Mouse (Mus musculus) midbrain, embryonic 11.5 days (tissue): ENCODE measurements around the gene Ddx46. TPM values are rescaled to one million over a fixed set of nuclear protein-coding genes. Genes with fewer than 3 reads are reported as not detected.
A peak's percentile ranks its signal among the peaks of the same experiment; 100 is the strongest.

Source experiments
- ATAC-seq: fragments of 200-750 bp; cut with Nextera tagmentation; 2 replicates; pipeline ENCODE4 v1.8.0; 2017; ENCODE audit warnings: moderate TSS enrichment, moderate library complexity; ENCODE audit not compliant: low FRiP score
- DNase-seq: peaks from one replicate; pipeline ENCODE4 v3.0.0; 2015; ENCODE audit warnings: low spot score; ENCODE audit errors: missing footprints
- H3K27ac ChIP-seq: fragments of 300-500 bp; sonication (generic); 2 replicates; pipeline ENCODE4 v1.5.1; 2014; ENCODE audit warnings: low read depth, low read length
- H3K27me3 ChIP-seq: fragments of 300-500 bp; sonication (generic); 2 replicates; pipeline ENCODE4 v1.6.1; 2014; ENCODE audit warnings: mild to moderate bottlenecking, low read length, moderate library complexity, mixed read lengths; ENCODE audit not compliant: control insufficient read depth, insufficient read depth
- H3K36me3 ChIP-seq: fragments of 300-500 bp; sonication (generic); 2 replicates; pipeline ENCODE4 v1.6.1; 2014; ENCODE audit warnings: mild to moderate bottlenecking, low read length, moderate library complexity, mixed read lengths; ENCODE audit not compliant: control insufficient read depth, insufficient read depth
- H3K4me1 ChIP-seq: fragments of 300-500 bp; sonication (generic); 2 replicates; pipeline ENCODE4 v1.6.1; 2014; ENCODE audit warnings: low read length; ENCODE audit not compliant: control insufficient read depth, insufficient read depth
- H3K4me2 ChIP-seq: fragments of 300-500 bp; sonication (generic); 2 replicates; pipeline ENCODE4 v1.6.1; 2014; ENCODE audit warnings: mild to moderate bottlenecking, moderate library complexity
- H3K4me3 ChIP-seq: fragments of 300-500 bp; sonication (generic); 2 replicates; pipeline ENCODE4 v1.5.1; 2014; ENCODE audit warnings: low read depth, low read length
- H3K9ac ChIP-seq: fragments of 300-500 bp; sonication (generic); 2 replicates; pipeline ENCODE4 v1.6.1; 2014; ENCODE audit warnings: low read length
- H3K9me3 ChIP-seq: fragments of 300-500 bp; sonication (generic); 2 replicates; pipeline ENCODE4 v1.6.1; 2016; ENCODE audit warnings: low read length; ENCODE audit not compliant: control insufficient read depth
- WGBS: fragments of 180-500 bp; shearing (Covaris S2); extraction: QIAGEN DNeasy Blood & Tissue Kit; methylation state at CpG from one replicate; pipeline ENCODE4 v1.1.7; 2014; 5-methylcytosine and 5-hydroxymethylcytosine counted together
- polyA plus RNA-seq: library from polyadenylated mRNA; unstranded; fragments of >200 nt; fragmentation: Nextera tagmentation; extraction: Ambion mirVana; gene quantifications from 2 replicates; pipeline ENCODE4 v1.2.1, GENCODE M21; 2014

Ddx46 gene
- 48.4 and 63.1 TPM in 2 replicates for polyA plus RNA-seq

DNA sequence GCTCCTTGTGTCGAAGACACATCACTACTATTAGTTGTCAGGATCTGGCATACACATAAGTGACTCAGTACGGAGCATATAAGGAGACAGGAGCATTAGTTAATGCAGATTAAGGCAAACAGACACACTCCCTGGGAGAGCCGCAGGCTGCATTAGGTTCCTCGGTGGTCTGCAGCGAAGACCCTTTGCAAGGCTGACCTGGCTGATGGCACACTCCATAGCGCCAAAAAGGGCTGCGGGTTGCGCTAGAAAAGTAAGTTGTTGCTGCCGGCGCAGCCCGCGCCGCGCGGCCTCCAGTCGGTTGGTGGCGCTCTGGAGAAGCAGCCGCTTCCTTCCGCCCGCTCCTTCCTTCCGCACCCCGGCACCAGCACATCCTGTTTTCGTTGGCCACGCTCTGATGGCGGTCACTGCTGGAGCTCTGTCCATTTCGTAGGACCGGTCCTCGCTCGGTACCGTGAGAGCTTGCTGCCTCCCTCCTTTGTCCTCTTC lies at the start of gene Ddx46:
Gene Ddx46, plus strand, starts transcription at position 389 of the 489 bp plus-strand sequence.
- Histone ChIP-seq H3K9me3 (no peaks in the 10 kb centered on the region), H3K27me3 (no peaks in the 10 kb centered on the region), H3K4me2 (peak within 1 kb of the TSS; percentile 77), H3K9ac (peak within 1 kb of the TSS; percentile 94), H3K27ac (no peak within 1 kb of the TSS), H3K4me3 (peak within 1 kb of the TSS; percentile 98), H3K4me1 (peaks cover 8% of the 10 kb centered on the region; the same call in 1 of the 2 replicates), H3K36me3 (0 out of 2 replicates have a peak, but pooled peaks cover 8% of the 10 kb centered on the region)
- ATAC-seq (peak; percentile 91), DNase-seq (peak; percentile 100)
- 6% methylated on average over 30 of the region's 30 CpGs for WGBS

DNA sequence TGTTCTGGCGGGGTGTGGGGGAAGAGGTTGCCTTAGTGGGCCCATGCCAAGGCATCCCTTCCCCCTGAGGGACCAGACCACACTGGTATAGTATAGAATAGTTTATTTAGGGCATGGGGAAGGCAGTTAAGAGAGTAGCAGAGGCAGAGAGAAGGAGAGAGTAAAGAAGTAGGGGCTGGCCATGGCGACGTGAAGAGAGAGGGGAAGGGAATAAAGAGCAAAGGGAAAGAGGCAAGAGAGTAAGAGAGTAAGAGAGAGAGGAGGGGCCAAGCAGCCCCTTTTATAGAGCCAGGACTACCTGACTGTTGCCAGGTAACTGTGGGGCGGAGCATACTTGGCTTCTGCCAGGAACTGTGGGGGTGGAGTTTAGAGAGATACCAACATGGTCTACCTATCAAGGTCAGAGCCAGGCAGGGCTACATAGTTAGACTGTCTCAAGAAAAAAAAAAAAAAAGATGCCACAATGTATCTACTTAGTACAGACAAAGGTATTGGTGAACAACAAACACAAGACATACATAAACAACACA lies 42.8 kb upstream of the Ddx46 start:
- no peaks in the 10 kb centered on the region for H3K9me3 ChIP-seq
- DNase-seq (no peak), ATAC-seq (0 out of 2 replicates have a peak, but pooled peaks have one; percentile 17)
- 75% methylated on average over 4 of the region's 4 CpGs for WGBS
- no peaks in the 10 kb centered on the region for H3K27me3 ChIP-seq
- peaks cover 10% of the 10 kb centered on the region for H3K4me1 ChIP-seq
- H3K4me3 ChIP-seq = no peak overlapping the region
- H3K36me3 ChIP-seq = peaks cover 13% of the 10 kb centered on the region
- no peak overlapping the region; the same call in 1 of the 2 replicates for H3K4me2 ChIP-seq
- H3K9ac ChIP-seq = no peak overlapping the region
- no peak overlapping the region for H3K27ac ChIP-seq

DNA sequence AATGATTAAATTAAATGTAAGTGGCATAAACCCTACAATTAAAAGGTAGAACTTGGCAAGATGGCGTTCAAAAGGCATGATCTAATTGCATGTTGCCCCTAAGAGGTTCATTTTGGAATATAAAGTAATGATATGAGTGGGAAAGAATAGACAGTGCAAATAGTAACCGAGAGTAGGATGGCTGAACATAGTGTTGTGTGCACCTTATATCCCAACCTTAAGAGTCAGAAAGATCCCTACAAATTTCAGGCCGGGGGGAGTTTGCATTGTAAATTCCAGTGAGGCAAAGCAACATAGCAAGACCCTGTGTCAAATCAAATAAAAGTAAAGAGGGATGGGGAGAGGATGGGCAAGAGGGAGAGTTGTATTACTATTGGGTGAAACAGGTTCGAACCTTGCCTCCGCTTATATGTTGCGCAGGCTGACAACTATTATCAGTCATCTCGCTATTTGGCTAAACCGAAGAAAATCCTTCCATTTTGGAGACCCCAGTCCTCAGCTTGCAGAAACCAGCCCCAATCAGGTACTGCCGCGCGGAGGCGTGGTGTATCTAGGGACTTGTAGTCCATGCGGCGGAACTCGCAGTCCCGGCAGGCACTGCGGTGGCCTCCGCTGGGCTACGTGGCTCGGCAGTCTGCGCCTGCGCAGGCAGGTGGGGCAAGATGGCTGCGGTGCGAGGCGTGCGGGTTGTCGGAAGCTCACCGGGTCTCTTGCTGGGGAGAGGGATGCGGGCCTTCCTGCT lies 42.1 kb upstream of the Ddx46 start:
- H3K36me3 ChIP-seq = peaks cover 17% of the 10 kb centered on the region
- ATAC-seq (peak; percentile 98), DNase-seq (peak; percentile 99)
- H3K4me1 ChIP-seq = peaks cover 10% of the 10 kb centered on the region
- peak overlapping the region; percentile 85 for H3K9ac ChIP-seq
- H3K4me2 ChIP-seq = peak overlapping the region; percentile 78
- peak overlapping the region; percentile 88 for H3K4me3 ChIP-seq
- H3K9me3 ChIP-seq = no peaks in the 10 kb centered on the region
- no peaks in the 10 kb centered on the region for H3K27me3 ChIP-seq
- 5% methylated on average over 29 of the region's 29 CpGs for WGBS
- H3K27ac ChIP-seq = peak overlapping the region; percentile 27; the same call in 1 of the 2 replicates

DNA sequence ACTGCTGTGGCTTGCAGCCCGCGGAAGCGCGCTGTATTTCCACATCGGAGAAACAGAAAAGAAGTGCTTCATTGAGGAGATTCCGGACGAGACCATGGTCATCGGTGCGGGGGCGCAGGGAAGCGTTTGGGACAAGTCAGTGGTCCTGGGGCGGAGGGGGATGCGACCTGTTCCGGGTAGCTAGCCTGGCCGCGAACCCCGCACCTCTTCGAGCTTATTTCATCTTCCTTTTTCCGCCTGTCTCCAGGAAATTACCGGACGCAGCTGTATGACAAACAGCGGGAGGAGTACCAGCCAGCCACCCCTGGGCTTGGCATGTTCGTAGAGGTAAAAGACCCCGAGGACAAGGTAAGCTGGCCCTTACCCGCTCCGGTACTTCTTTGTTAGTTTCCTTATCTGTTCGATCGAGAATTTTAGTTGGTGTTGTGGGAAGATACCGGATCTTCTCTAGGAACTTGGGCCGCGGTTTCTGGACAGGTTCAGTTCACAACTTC lies 41.5 kb upstream of the Ddx46 start:
- Histone ChIP-seq H3K4me3 (peak overlapping the region; percentile 88), H3K4me2 (peak overlapping the region; percentile 78), H3K27ac (peak overlapping the region; percentile 27; the same call in 1 of the 2 replicates), H3K36me3 (peaks cover 17% of the 10 kb centered on the region), H3K27me3 (no peaks in the 10 kb centered on the region), H3K4me1 (peaks cover 10% of the 10 kb centered on the region), H3K9me3 (no peaks in the 10 kb centered on the region), H3K9ac (peak overlapping the region; percentile 85)
- ATAC-seq = peak; percentile 70
- WGBS = under 1% methylated on average over 31 of the region's 31 CpGs
- no peak for DNase-seq

DNA sequence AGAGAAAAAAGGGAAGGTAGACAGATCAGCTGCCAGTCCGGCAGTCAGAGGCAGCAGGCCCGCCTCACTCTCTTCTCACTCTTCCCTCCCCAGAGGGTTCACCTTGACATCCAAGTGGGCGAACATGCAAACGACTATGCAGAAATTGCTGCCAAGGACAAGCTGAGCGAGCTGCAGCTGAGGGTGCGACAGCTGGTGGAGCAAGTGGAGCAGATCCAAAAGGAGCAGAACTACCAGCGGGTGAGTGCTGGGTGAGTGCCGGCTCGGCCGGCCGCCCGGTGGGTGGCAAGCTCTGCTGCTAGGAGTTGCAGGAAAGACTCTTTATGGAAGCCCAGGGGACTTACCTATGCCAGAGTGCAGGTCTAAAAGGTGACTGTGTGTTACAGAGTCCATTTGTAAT lies 39.5 kb upstream of the Ddx46 start:
- no peak for ATAC-seq
- Histone ChIP-seq H3K4me2 (no peak overlapping the region), H3K4me3 (no peak overlapping the region), H3K27ac (no peak overlapping the region), H3K27me3 (no peaks in the 10 kb centered on the region), H3K9me3 (no peaks in the 10 kb centered on the region), H3K4me1 (peaks cover 14% of the 10 kb centered on the region), H3K9ac (no peak overlapping the region), H3K36me3 (peaks cover 17% of the 10 kb centered on the region)
- WGBS = 93% methylated on average over 12 of the region's 12 CpGs
- DNase-seq = no peak

DNA sequence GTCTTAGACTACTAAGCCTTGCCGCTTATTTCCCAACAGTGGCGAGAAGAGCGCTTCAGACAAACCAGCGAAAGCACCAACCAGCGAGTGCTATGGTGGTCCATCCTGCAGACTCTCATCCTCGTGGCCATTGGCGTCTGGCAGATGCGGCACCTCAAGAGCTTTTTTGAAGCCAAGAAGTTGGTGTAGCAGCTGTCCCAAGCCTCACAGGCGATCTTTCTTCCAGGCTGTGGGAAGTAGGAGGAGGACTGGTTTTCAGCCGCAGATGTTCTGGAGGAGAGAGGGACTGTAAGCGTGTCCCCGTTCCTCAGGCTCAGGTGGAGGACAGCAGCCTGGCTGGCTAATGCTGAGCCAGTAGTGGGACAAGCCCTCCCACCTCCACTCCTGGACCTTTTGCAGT lies 38.0 kb upstream of the Ddx46 start:
- Histone ChIP-seq H3K27me3 (no peaks in the 10 kb centered on the region), H3K9me3 (no peaks in the 10 kb centered on the region), H3K4me3 (no peak overlapping the region), H3K9ac (no peak overlapping the region), H3K27ac (no peak overlapping the region), H3K4me2 (no peak overlapping the region), H3K4me1 (peaks cover 14% of the 10 kb centered on the region), H3K36me3 (peaks cover 17% of the 10 kb centered on the region)
- DNase-seq (no peak), ATAC-seq (no peak)
- WGBS = 94% methylated on average over 12 of the region's 12 CpGs

DNA sequence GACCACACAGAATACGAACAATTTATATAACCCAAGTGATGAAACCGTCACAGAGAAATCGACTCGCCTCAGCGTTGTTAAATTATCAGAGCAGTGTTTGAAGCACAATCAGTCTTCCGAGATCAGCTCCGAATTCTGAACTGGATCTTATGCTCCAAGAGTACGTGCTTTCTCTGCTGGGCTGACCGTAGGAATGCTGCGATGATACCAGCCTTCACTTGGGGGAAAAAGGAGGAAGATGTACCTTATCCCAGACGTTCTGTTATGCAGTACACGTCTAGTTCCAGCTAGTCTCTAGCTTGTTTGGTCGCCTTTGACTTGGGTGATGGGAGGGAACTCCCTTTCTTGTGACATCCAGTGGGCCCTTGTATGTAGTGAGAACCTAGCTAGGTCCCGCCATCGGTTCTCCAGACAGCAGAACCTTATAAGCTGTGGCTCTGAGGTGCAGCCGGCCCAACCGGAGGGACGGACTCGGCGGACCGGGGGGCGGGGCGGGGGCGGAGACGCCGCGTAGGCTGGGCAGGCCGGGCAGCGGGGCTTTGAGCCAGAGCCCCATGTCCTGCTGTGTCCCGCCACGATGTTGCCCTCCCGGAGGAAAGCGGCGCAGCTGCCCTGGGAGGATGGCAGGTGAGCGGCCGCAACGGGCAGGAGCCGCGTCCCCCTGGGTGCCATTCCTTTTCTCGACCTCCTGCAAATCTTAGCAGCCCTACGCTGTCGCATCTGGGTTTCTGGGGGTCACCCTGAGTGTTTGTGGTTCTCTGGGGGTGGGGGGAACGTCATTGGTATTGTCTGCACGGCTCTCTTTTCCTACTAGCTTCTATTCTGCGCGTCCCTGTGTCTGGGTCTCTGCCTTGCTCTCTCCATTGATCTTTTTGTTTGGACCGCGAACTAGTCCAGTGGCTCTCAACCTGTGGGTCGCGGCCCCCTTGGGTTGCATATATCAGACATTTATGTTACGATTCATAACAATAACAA lies 35.0 kb upstream of the Ddx46 start, which contains the start of gene B4galt7:
Gene B4galt7, plus strand, starts transcription at position 331 of the 975 bp plus-strand sequence.
- ATAC-seq (peak; percentile 85), DNase-seq (peak; percentile 97)
- Histone ChIP-seq H3K27me3 (no peaks in the 10 kb centered on the region), H3K36me3 (peaks cover 19% of the 10 kb centered on the region), H3K4me1 (peaks cover 4% of the 10 kb centered on the region; the same call in 1 of the 2 replicates), H3K9ac (peak within 1 kb of the TSS; percentile 77), H3K27ac (no peak within 1 kb of the TSS; the same call in 1 of the 2 replicates), H3K4me3 (peak within 1 kb of the TSS; percentile 59), H3K4me2 (peak within 1 kb of the TSS; percentile 85), H3K9me3 (no peaks in the 10 kb centered on the region)
- 10% methylated on average over 51 of the region's 51 CpGs for WGBS

DNA sequence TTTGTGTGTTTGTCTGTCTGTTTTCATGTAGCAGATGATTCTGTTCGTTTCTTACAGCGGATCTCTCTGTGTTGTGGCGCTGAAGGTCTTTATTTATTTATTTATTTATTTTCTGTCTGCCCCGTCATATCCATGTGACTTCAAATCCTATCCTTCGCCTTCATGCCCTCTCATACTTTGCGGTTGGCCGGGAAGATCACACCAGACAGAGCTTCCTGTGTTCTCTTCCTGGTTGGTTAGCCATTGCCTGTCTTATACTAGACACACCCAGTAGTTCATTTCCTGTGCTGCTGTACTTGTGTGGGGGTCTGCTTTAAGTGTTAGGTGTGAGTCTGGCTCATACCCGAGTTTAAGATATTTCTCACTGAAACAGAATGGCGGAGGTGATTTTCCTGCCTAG lies 34.2 kb upstream of the Ddx46 start:
- ATAC-seq = no peak

More for the DNA sequence above, 34.2 kb upstream of the Ddx46 start:
- H3K9me3 ChIP-seq = no peaks in the 10 kb centered on the region
- 29% methylated on average over 9 of the region's 9 CpGs for WGBS
- peaks cover 4% of the 10 kb centered on the region; the same call in 1 of the 2 replicates for H3K4me1 ChIP-seq
- H3K27me3 ChIP-seq = no peaks in the 10 kb centered on the region
- H3K36me3 ChIP-seq = peaks cover 16% of the 10 kb centered on the region
- peak overlapping the region; percentile 59 for H3K4me3 ChIP-seq
- no peak overlapping the region for H3K27ac ChIP-seq
- H3K9ac ChIP-seq = peak overlapping the region; percentile 77
- peak overlapping the region; percentile 85 for H3K4me2 ChIP-seq
- peak; percentile 88 for DNase-seq
